Mouse (Mus musculus) monocyte, adult 5-6 weeks (primary cell): ENCODE measurements around the gene Ccdc154. TPM values are rescaled to one million over a fixed set of nuclear protein-coding genes. Genes with fewer than 3 reads are reported as not detected.

Source experiments
- total RNA-seq: library from RNA; stranded (forward); fragments of 200-1000, 200-491, 200-594 nt; gene quantifications from 3 replicates; pipeline ENCODE4 v1.2.3, GENCODE M21; 2017

The Ccdc154 gene
- total RNA-seq, 1 experiment from 2014 or later = not detected

Other genes starting within 250 kb of the Ccdc154 start
- 46.0 to 84.3 TPM (median 50.2 TPM) in 3 replicates for gene Mapk8ip3, start 225.5 kb upstream of the Ccdc154 start, total RNA-seq
- 13.4 to 14.4 TPM (median 14.2 TPM) in 3 replicates for gene Jpt2, start 201.8 kb upstream of the Ccdc154 start, total RNA-seq
- 10.3 to 23.9 TPM (median 11.2 TPM) in 3 replicates for gene Cramp1l, start 146.7 kb upstream of the Ccdc154 start, total RNA-seq
- 11.7 to 13.0 TPM (median 12.6 TPM) in 3 replicates for gene Ift140, start 146.4 kb upstream of the Ccdc154 start, total RNA-seq
- not detected in 3 replicates for gene Tmem204, start 78.9 kb upstream of the Ccdc154 start, total RNA-seq
- gene Telo2, start 46.5 kb upstream of the Ccdc154 start, total RNA-seq = 13.3 to 21.2 TPM (median 17.5 TPM) in 3 replicates
- not detected in 3 replicates for gene Ptx4, start 41.7 kb upstream of the Ccdc154 start, total RNA-seq
- 16.3 to 21.8 TPM (median 20.8 TPM) in 3 replicates for gene Clcn7, start 29.1 kb upstream of the Ccdc154 start, total RNA-seq
- not detected in 3 replicates for gene Gm38655, start 13.0 kb downstream of the Ccdc154 start, total RNA-seq
- gene BC003965, start 22.1 kb downstream of the Ccdc154 start, total RNA-seq = 7.0 to 11.0 TPM (median 9.3 TPM) in 3 replicates
- gene Unkl, start 25.9 kb downstream of the Ccdc154 start, total RNA-seq = 14.3 to 29.9 TPM (median 22.5 TPM) in 3 replicates
- 27.2 to 58.6 TPM (median 49.2 TPM) in 3 replicates for gene Gnptg, start 77.7 kb downstream of the Ccdc154 start, total RNA-seq
- 24.6 to 33.5 TPM (median 27.9 TPM) in 3 replicates for gene Tsr3, start 77.7 kb downstream of the Ccdc154 start, total RNA-seq
- gene Baiap3, start 93.9 kb downstream of the Ccdc154 start, total RNA-seq = 31.6 to 146 TPM (median 34.3 TPM) in 3 replicates
- gene Ube2i, start 112.2 kb downstream of the Ccdc154 start, total RNA-seq = 278 to 334 TPM (median 296 TPM) in 3 replicates
- gene Prss34, start 135.9 kb downstream of the Ccdc154 start, total RNA-seq = 2.8 TPM in 1 of 3 replicates, not detected in the others
- not detected in 3 replicates for gene Prss28, start 146.2 kb downstream of the Ccdc154 start, total RNA-seq
- not detected in 3 replicates for gene Prss29, start 156.2 kb downstream of the Ccdc154 start, total RNA-seq
- not detected in 3 replicates for gene Tpsab1, start 183.1 kb downstream of the Ccdc154 start, total RNA-seq
- not detected in 3 replicates for gene Tpsb2, start 203.8 kb downstream of the Ccdc154 start, total RNA-seq
- gene Tpsg1, start 206.8 kb downstream of the Ccdc154 start, total RNA-seq = not detected in 3 replicates